Mouse (Mus musculus) cortical plate, adult 2 months (tissue): Measurements from ENCODE around the gene Ankrd33.

Experiments
- CTCF ChIP-seq: fragments of 200-500 bp; IDR thresholded peaks from 2 replicates; pipeline ENCODE4 v1.5.1; 2011; ENCODE audit warnings: mild to moderate bottlenecking, control low read depth, low read length; ENCODE audit not compliant: insufficient read depth; ENCODE audit errors: extremely low read depth
- POLR2A ChIP-seq: fragments of 200-500 bp; IDR thresholded peaks from 2 replicates; pipeline ENCODE4 v1.6.1; 2011; ENCODE audit warnings: mild to moderate bottlenecking, low read length, control low read depth; ENCODE audit not compliant: insufficient read depth; ENCODE audit errors: extremely low read depth

GRCm38 (mm10) chr15:101082236-101082635 is 33.3 kb upstream of the Ankrd33 start:
- TF ChIP-seq CTCF = no peak
- no peak for TF ChIP-seq POLR2A
